Mouse (Mus musculus) midbrain, embryonic 10.5 days (tissue): ENCODE measurements around the gene Nedd9. TPM values are rescaled to one million over a fixed set of nuclear protein-coding genes. Genes with fewer than 3 reads are reported as not detected.

Experiments
- DNase-seq: peaks from one replicate; pipeline ENCODE4 v3.0.0-alpha.2; 2017; ENCODE audit warnings: low spot score
- H3K27ac ChIP-seq: fragments of 300-500 bp; sonication (generic); replicated peaks from 2 replicates; pipeline ENCODE4 v1.5.1; 2016; ENCODE audit warnings: mild to moderate bottlenecking
- H3K27me3 ChIP-seq: fragments of 300-500 bp; sonication (generic); 2 replicates; pipeline ENCODE4 v1.6.1; 2016; ENCODE audit warnings: low read depth, mild to moderate bottlenecking; ENCODE audit not compliant: poor library complexity, severe bottlenecking
- H3K36me3 ChIP-seq: fragments of 300-500 bp; sonication (generic); 2 replicates; pipeline ENCODE4 v1.6.1; 2016; ENCODE audit warnings: mild to moderate bottlenecking, moderate library complexity
- H3K4me1 ChIP-seq: fragments of 300-500 bp; sonication (generic); 2 replicates; pipeline ENCODE4 v1.6.1; 2016
- H3K4me3 ChIP-seq: fragments of 300-500 bp; sonication (generic); 2 replicates; pipeline ENCODE4 v1.5.1; 2016; ENCODE audit warnings: mild to moderate bottlenecking, moderate library complexity
- H3K9me3 ChIP-seq: fragments of 300-500 bp; sonication (generic); replicated peaks from 2 replicates; pipeline ENCODE4 v1.6.1; 2016; ENCODE audit warnings: mild to moderate bottlenecking
- WGBS: fragments of 180-500 bp; shearing (Covaris S2); methylation state at CpG from one replicate; pipeline ENCODE4 v1.1.7; 2016; 5-methylcytosine and 5-hydroxymethylcytosine counted together
- polyA plus RNA-seq: library from polyadenylated mRNA; unstranded; fragments of >200 nt; fragmentation: Nextera tagmentation; extraction: Ambion mirVana; gene quantifications from 2 replicates; pipeline ENCODE4 v1.2.1, GENCODE M21; 2016

Gene Nedd9
- polyA plus RNA-seq, 1 experiment from 2014 or later: 18.9 TPM

DNA sequence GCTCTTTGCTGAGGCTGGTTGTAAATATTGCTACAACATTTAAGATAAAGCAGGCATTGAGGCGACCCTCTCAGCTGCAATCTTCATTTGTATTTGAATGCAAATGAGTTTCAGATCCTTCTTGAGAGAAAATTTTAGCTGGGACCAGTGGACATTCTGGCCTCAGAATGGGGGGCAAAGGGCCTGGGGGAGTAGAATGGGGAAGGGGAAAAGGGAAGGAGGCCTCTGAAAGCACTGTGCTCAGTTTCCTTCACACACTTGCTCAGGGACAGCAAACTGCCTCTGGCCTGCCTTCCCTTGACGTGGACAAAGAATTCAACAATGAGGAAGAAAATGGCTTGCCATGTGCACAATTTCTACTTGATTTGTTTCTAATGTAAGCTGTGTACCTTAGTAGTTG lies 18.4 kb upstream of the Nedd9 start:
- 63% methylated on average over 2 of the region's 2 CpGs for WGBS
- Histone ChIP-seq H3K27ac (no peak overlapping the region), H3K27me3 (no peaks in the 10 kb centered on the region), H3K36me3 (no peaks in the 10 kb centered on the region), H3K4me1 (peaks cover 8% of the 10 kb centered on the region), H3K4me3 (no peak overlapping the region), H3K9me3 (no peaks in the 10 kb centered on the region)
- no peak for DNase-seq

- peaks cover 6% of the 10 kb centered on the region; the same call in 1 of the 2 replicates for H3K4me1 ChIP-seq
- H3K36me3 ChIP-seq: no peaks in the 10 kb centered on the region
- 90% methylated on average over 2 of the region's 2 CpGs for WGBS
These were observed 17.8 kb upstream of the Nedd9 start for GRCm38 (mm10) chr13:41504997-41505396.

GRCm38 (mm10) chr13:41504448-41504847 lies 17.3 kb upstream of the Nedd9 start:
- H3K4me1 ChIP-seq: peaks cover 6% of the 10 kb centered on the region; the same call in 1 of the 2 replicates
- no peak overlapping the region for H3K27ac ChIP-seq
- no peaks in the 10 kb centered on the region for H3K27me3 ChIP-seq
- no peaks in the 10 kb centered on the region for H3K36me3 ChIP-seq
- WGBS: 95% methylated on average over 2 of the region's 2 CpGs
- H3K4me3 ChIP-seq: no peak overlapping the region
- no peaks in the 10 kb centered on the region for H3K9me3 ChIP-seq
- DNase-seq: no peak

More at GRCm38 (mm10) chr13:41504997-41505396, 17.8 kb upstream of the Nedd9 start:
- Histone ChIP-seq H3K9me3 (no peaks in the 10 kb centered on the region), H3K27ac (no peak overlapping the region), H3K4me3 (no peak overlapping the region), H3K27me3 (no peaks in the 10 kb centered on the region)
- no peak for DNase-seq

DNA sequence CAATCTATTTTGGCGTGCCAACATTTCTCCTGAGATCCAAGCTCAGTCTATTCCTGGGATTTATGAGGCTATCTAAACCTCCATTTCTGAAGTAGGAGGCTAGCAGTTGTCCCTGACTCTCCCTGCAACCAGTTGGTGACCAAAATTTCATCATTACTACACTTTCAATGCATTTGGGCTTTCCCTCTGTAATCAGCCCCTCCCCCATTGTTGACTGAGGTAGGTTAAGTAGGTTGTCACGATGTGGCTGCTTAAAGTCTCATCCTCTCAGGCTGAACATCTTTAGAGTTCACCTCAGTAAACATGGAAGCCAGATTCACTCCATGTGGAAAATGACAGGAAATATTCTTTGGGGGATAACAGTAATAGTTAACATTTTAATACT lies 15.7 kb upstream of the Nedd9 start:
- 76% methylated on average over 2 of the region's 2 CpGs for WGBS
- no peak overlapping the region for H3K4me3 ChIP-seq

DNA sequence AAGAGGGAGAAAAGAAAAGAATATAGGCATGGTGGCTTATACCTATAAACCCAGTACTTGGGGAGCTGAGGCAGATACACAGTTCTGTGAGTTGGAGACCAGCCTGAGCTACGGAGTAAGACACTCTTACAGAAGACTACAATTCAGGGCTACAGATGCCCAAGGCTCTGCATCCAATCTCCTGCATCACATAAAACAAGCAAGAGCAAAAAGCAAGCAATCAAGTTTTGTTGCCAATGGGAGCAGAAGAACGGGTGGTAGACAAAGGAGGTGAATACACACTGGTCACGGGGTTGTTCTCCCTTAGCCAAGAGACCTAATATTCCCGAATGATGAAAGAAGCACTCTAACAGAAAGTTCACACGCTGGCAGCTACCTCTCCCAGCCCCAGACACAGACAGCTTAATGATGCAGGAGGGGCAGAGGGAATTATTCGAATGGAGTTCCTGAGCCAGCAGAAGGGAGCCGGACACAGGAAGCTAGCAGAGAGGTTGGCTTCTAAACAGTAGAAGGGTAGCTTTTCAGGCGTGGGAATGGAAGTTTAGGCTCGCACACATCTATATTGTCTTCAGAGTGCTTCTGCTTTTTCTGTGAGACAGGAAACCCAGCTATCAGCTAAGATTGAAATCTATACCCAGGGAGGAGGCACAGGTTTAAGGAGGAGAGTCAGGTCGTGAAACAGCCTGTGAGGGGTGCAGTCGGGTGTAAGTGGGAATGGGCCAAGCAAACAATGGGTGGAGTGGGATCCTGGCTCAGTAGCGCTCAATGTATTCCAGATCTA lies 15.2 kb upstream of the Nedd9 start:
- Histone ChIP-seq H3K4me3 (no peak overlapping the region), H3K9me3 (no peaks in the 10 kb centered on the region), H3K27ac (no peak overlapping the region), H3K4me1 (peaks cover 6% of the 10 kb centered on the region; the same call in 1 of the 2 replicates), H3K27me3 (no peaks in the 10 kb centered on the region), H3K36me3 (no peaks in the 10 kb centered on the region)
- no peak for DNase-seq
- WGBS: 81% methylated on average over 12 of the region's 12 CpGs

More for the DNA sequence above, 15.7 kb upstream of the Nedd9 start:
- H3K4me1 ChIP-seq: peaks cover 6% of the 10 kb centered on the region; the same call in 1 of the 2 replicates
- no peak for DNase-seq
- H3K9me3 ChIP-seq: no peaks in the 10 kb centered on the region
- no peaks in the 10 kb centered on the region for H3K27me3 ChIP-seq
- no peak overlapping the region for H3K27ac ChIP-seq
- H3K36me3 ChIP-seq: no peaks in the 10 kb centered on the region

GRCm38 (mm10) chr13:41500793-41501192 lies 13.6 kb upstream of the Nedd9 start:
- H3K27ac ChIP-seq: no peak overlapping the region
- 91% methylated on average over 3 of the region's 3 CpGs for WGBS
- no peaks in the 10 kb centered on the region for H3K9me3 ChIP-seq
- no peak overlapping the region for H3K4me3 ChIP-seq
- H3K4me1 ChIP-seq: peaks cover 4% of the 10 kb centered on the region; the same call in 1 of the 2 replicates
- no peak for DNase-seq
- no peaks in the 10 kb centered on the region for H3K36me3 ChIP-seq
- no peaks in the 10 kb centered on the region for H3K27me3 ChIP-seq

DNA sequence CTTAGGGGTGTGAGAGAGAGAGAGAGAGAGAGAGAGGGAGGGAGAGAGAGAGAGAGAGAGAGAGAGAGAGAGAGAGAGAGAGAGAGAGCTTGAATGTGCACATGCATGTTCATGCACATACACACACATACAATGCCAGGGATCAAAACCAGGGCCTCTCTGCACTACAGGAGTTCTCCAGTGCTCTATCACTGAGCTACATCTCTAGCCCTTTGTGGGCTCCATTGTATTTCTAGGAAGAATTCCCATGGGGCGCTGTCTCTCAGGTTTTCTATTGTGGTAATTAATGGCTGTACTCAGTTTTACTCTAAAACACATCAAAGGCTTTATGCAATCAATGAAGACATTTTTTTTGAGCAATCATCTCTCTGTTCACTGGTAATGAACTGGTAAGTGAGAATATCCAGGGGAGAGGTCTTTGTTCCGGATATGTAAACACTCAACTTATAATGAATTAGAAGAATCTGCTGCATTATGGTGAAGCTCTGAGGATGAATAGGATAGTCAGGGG lies 11.5 kb upstream of the Nedd9 start:
- Histone ChIP-seq H3K4me3 (no peak overlapping the region), H3K27me3 (no peaks in the 10 kb centered on the region), H3K27ac (no peak overlapping the region), H3K36me3 (no peaks in the 10 kb centered on the region), H3K4me1 (no peaks in the 10 kb centered on the region), H3K9me3 (no peaks in the 10 kb centered on the region)
- 83% methylated on average over 2 of the region's 2 CpGs for WGBS
- no peak for DNase-seq

GRCm38 (mm10) chr13:41494681-41495080 lies 7.5 kb upstream of the Nedd9 start:
- H3K4me1 ChIP-seq: peaks cover 8% of the 10 kb centered on the region; the same call in 1 of the 2 replicates
- H3K9me3 ChIP-seq: no peaks in the 10 kb centered on the region
- H3K36me3 ChIP-seq: no peaks in the 10 kb centered on the region
- H3K27me3 ChIP-seq: no peaks in the 10 kb centered on the region
- no peak for DNase-seq
- 89% methylated on average over 2 of the region's 2 CpGs for WGBS
- H3K4me3 ChIP-seq: no peak overlapping the region
- H3K27ac ChIP-seq: no peak overlapping the region

- DNase-seq: no peak
- H3K36me3 ChIP-seq: no peaks in the 10 kb centered on the region
- H3K4me3 ChIP-seq: no peak overlapping the region
- H3K27ac ChIP-seq: 0 out of 2 replicates have a peak overlapping the region, but pooled peaks have one; percentile 24
- H3K9me3 ChIP-seq: no peaks in the 10 kb centered on the region
- no peaks in the 10 kb centered on the region; the same call in 1 of the 2 replicates for H3K27me3 ChIP-seq
- 83% methylated on average over 8 of the region's 8 CpGs for WGBS
- H3K4me1 ChIP-seq: peaks cover 8% of the 10 kb centered on the region; the same call in 1 of the 2 replicates
These were observed 5.0 kb upstream of the Nedd9 start for GRCm38 (mm10) chr13:41491981-41492702.

GRCm38 (mm10) chr13:41491522-41491921 lies 4.4 kb upstream of the Nedd9 start:
- H3K9me3 ChIP-seq: no peaks in the 10 kb centered on the region
- H3K4me3 ChIP-seq: no peak overlapping the region
- DNase-seq: no peak
- no peaks in the 10 kb centered on the region for H3K36me3 ChIP-seq
- 90% methylated on average over 7 of the region's 7 CpGs for WGBS
- H3K4me1 ChIP-seq: peaks cover 8% of the 10 kb centered on the region; the same call in 1 of the 2 replicates
- H3K27me3 ChIP-seq: no peaks in the 10 kb centered on the region; the same call in 1 of the 2 replicates
- no peak overlapping the region for H3K27ac ChIP-seq

DNA sequence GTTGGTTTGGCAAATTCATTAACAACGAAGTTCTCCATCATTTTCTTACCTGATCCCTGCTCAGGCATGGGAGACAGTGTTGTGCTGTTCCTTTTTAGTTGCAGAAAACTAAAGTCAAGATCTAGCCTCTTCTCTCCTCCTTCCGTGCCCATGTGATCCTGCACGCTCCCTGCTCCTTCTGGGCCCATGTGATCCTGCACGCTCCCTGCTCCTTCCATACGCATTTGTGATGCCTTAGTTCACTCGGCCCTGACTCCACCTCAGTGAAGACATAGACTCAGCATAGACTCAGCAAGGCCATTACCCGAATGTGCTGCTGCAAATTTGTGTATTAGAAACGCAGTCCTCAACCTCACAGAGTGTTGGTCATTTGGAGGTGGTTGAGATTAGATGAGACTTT lies 3.1 kb upstream of the Nedd9 start:
- H3K27ac ChIP-seq: no peak overlapping the region
- H3K27me3 ChIP-seq: no peaks in the 10 kb centered on the region; the same call in 1 of the 2 replicates
- WGBS: 89% methylated on average over 8 of the region's 8 CpGs
- H3K4me1 ChIP-seq: peaks cover 8% of the 10 kb centered on the region; the same call in 1 of the 2 replicates
- DNase-seq: no peak
- no peaks in the 10 kb centered on the region for H3K36me3 ChIP-seq
- no peaks in the 10 kb centered on the region for H3K9me3 ChIP-seq
- no peak overlapping the region for H3K4me3 ChIP-seq

GRCm38 (mm10) chr13:41489705-41490275 lies 2.6 kb upstream of the Nedd9 start:
- no peak for DNase-seq
- Histone ChIP-seq H3K4me1 (peaks cover 8% of the 10 kb centered on the region; the same call in 1 of the 2 replicates), H3K4me3 (no peak overlapping the region), H3K27ac (no peak overlapping the region), H3K36me3 (no peaks in the 10 kb centered on the region), H3K27me3 (peaks cover 5% of the 10 kb centered on the region; the same call in 1 of the 2 replicates), H3K9me3 (no peaks in the 10 kb centered on the region)
- WGBS: 75% methylated on average over 9 of the region's 9 CpGs
